Mouse (Mus musculus): ENCODE measurements around the gene Foxred1.

- TF ChIP-seq CTCF (IDR thresholded peaks at IDR 0.05; ENCODE audit: low read depth, low read length) (no peak), POLR2A (IDR thresholded peaks at IDR 0.05; ENCODE audit: borderline replicate concordance, low read depth, low read length) (no peak)
These were observed 6.4 kb downstream of the Foxred1 start for GRCm38 (mm10) chr9:35204421-35204820.

All from bone marrow macrophage, adult 2 months (primary cell).